Mouse (Mus musculus) cortical plate, adult 2 months (tissue): ENCODE results near the gene Kcnk2.

ENCODE experiments used
- CTCF ChIP-seq: fragments of 200-500 bp; IDR thresholded peaks from 2 replicates; pipeline ENCODE4 v1.5.1; 2011; ENCODE audit warnings: mild to moderate bottlenecking, control low read depth, low read length; ENCODE audit not compliant: insufficient read depth; ENCODE audit errors: extremely low read depth
- POLR2A ChIP-seq: fragments of 200-500 bp; IDR thresholded peaks from 2 replicates; pipeline ENCODE4 v1.6.1; 2011; ENCODE audit warnings: mild to moderate bottlenecking, low read length, control low read depth; ENCODE audit not compliant: insufficient read depth; ENCODE audit errors: extremely low read depth

- TF ChIP-seq POLR2A (no peak), CTCF (no peak)
These were observed 236.3 kb downstream of the Kcnk2 start for GRCm38 (mm10) chr1:189165756-189166155.
